Mouse (Mus musculus) CH12.LX (cell line): ENCODE results near the gene Erbb2. TPM values are rescaled to one million over a fixed set of nuclear protein-coding genes. Genes with fewer than 3 reads are reported as not detected.

ENCODE experiments used
- DNase-seq: peaks from one replicate; pipeline ENCODE4 v3.0.0-alpha.2; 2013; ENCODE audit errors: extremely low read depth
- H3K27ac ChIP-seq: 2 replicates; pipeline ENCODE4 v1.5.1; 2012; ENCODE audit warnings: low read depth, mild to moderate bottlenecking, control low read depth, moderate library complexity; ENCODE audit not compliant: insufficient read depth
- H3K27me3 ChIP-seq: replicated peaks from 2 replicates; pipeline ENCODE3; 2012; ENCODE audit warnings: inconsistent platforms
- H3K36me3 ChIP-seq, 2 experiments: replicated peaks in 1 of 2; 2 replicates each; pipeline versions ENCODE3 to v1.6.1; 2012; ENCODE audit warnings: inconsistent platforms in 1 of 2, low read length in 1 of 2, mild to moderate bottlenecking in 1 of 2, mixed read lengths in 1 of 2, moderate library complexity in 1 of 2; ENCODE audit not compliant: control insufficient read depth in 1 of 2, insufficient read depth in 1 of 2
- H3K4me1 ChIP-seq, 2 experiments: 2 replicates each; pipeline ENCODE4 v1.6.1; 2012; ENCODE audit warnings: inconsistent platforms in 1 of 2, moderate library complexity in 1 of 2; ENCODE audit not compliant: insufficient read depth in 2 of 2, control insufficient read depth in 1 of 2
- H3K4me2 ChIP-seq: 2 replicates; pipeline ENCODE4 v1.6.1; 2012; ENCODE audit warnings: low read depth, mild to moderate bottlenecking, control low read depth; ENCODE audit not compliant: poor library complexity, insufficient read depth, severe bottlenecking
- H3K4me3 ChIP-seq, 3 experiments: fragments of 150-350 bp in 1 of 3; sonication (generic) in 1 of 3; replicated peaks in 1 of 3; 2 replicates each; pipeline versions ENCODE3 to v1.5.1; 2011 to 2012; ENCODE audit warnings: low read depth in 2 of 3, low read length in 2 of 3, mild to moderate bottlenecking in 2 of 3, moderate library complexity in 2 of 3, control low read depth in 1 of 3, improper control_type of control experiment in 1 of 3, inconsistent platforms in 1 of 3, mixed read lengths in 1 of 3; ENCODE audit not compliant: poor library complexity in 1 of 3
- H3K79me2 ChIP-seq: replicated peaks from 2 replicates; pipeline ENCODE4 v1.6.1; 2012; ENCODE audit warnings: mild to moderate bottlenecking, moderate library complexity; ENCODE audit not compliant: control insufficient read depth, poor library complexity, insufficient read depth, severe bottlenecking; ENCODE audit errors: extremely low read depth
- H3K9ac ChIP-seq: 2 replicates; pipeline ENCODE4 v1.6.1; 2012; ENCODE audit warnings: low read depth, mild to moderate bottlenecking, control low read depth, moderate library complexity; ENCODE audit not compliant: insufficient read depth
- H3K9me3 ChIP-seq: replicated peaks from 2 replicates; pipeline ENCODE3; 2012; ENCODE audit warnings: low read length, inconsistent platforms, mixed read lengths
- BHLHE40 ChIP-seq: IDR thresholded peaks from 2 replicates; pipeline ENCODE4 v1.6.1; 2011; ENCODE audit warnings: mild to moderate bottlenecking, low read depth, low read length, improper control_type of control experiment
- CHD1 ChIP-seq: IDR thresholded peaks from 2 replicates; pipeline ENCODE4 v1.6.1; 2012; ENCODE audit warnings: low read depth, low read length, improper control_type of control experiment, inconsistent platforms
- CHD2 ChIP-seq: IDR thresholded peaks from 2 replicates; pipeline ENCODE4 v1.6.1; 2011; ENCODE audit warnings: low read length, improper control_type of control experiment
- CTCF ChIP-seq, 2 experiments: IDR thresholded peaks in 1 of 2; conservative IDR thresholded peaks in 1 of 2; 2 replicates each; pipeline ENCODE4 v1.5.1; 2011 to 2012; ENCODE audit warnings: low read depth in 2 of 2, low read length in 2 of 2, improper control_type of control experiment in 1 of 2, inconsistent platforms in 1 of 2, mild to moderate bottlenecking in 1 of 2, moderate library complexity in 1 of 2
- E2F4 ChIP-seq: IDR thresholded peaks from 2 replicates; pipeline ENCODE4 v1.6.1; 2011; ENCODE audit warnings: low read depth, low read length, improper control_type of control experiment; ENCODE audit not compliant: insufficient replicate concordance
- ELF1 ChIP-seq: IDR thresholded peaks from 2 replicates; pipeline ENCODE4 v1.6.1; 2014; ENCODE audit warnings: low read depth, mild to moderate bottlenecking, inconsistent platforms, low read length, improper control_type of control experiment
- EP300 ChIP-seq: IDR thresholded peaks from 2 replicates; pipeline ENCODE4 v1.6.1; 2011; ENCODE audit warnings: low read length, improper control_type of control experiment
- GABPA ChIP-seq: IDR thresholded peaks from 2 replicates; pipeline ENCODE4 v1.6.1; 2012; ENCODE audit warnings: low read depth, low read length, improper control_type of control experiment, inconsistent platforms; ENCODE audit not compliant: insufficient replicate concordance
- HCFC1 ChIP-seq: IDR thresholded peaks from 2 replicates; pipeline ENCODE4 v1.6.1; 2012; ENCODE audit warnings: low read depth, mild to moderate bottlenecking, inconsistent platforms, low read length, improper control_type of control experiment
- IRF4 ChIP-seq: IDR thresholded peaks from 2 replicates; pipeline ENCODE4 v1.6.1; 2014; ENCODE audit warnings: low read depth, mild to moderate bottlenecking, inconsistent platforms, low read length, improper control_type of control experiment
- JUN ChIP-seq: IDR thresholded peaks from 2 replicates; pipeline ENCODE4 v1.6.1; 2011; ENCODE audit warnings: low read depth, mild to moderate bottlenecking, low read length, improper control_type of control experiment, moderate library complexity; ENCODE audit not compliant: insufficient read depth
- JUND ChIP-seq: conservative IDR thresholded peaks from 2 replicates; pipeline ENCODE4 v1.6.1; 2011; ENCODE audit warnings: low read depth, low read length, improper control_type of control experiment
- KAT2A ChIP-seq: IDR thresholded peaks from 2 replicates; pipeline ENCODE4 v1.6.1; 2012; ENCODE audit warnings: low read length, improper control_type of control experiment, inconsistent platforms; ENCODE audit not compliant: insufficient replicate concordance
- MAFK ChIP-seq: IDR thresholded peaks from 2 replicates; pipeline ENCODE4 v1.6.1; 2011; ENCODE audit warnings: low read length, improper control_type of control experiment; ENCODE audit not compliant: insufficient replicate concordance
- MAX ChIP-seq: IDR thresholded peaks from 2 replicates; pipeline ENCODE4 v1.6.1; 2011; ENCODE audit warnings: low read length, improper control_type of control experiment
- MAZ ChIP-seq: IDR thresholded peaks from 2 replicates; pipeline ENCODE4 v1.6.1; 2012; ENCODE audit warnings: low read depth, mild to moderate bottlenecking, inconsistent platforms, low read length, improper control_type of control experiment, moderate library complexity
- MEF2A ChIP-seq: IDR thresholded peaks from 2 replicates; pipeline ENCODE4 v1.6.1; 2014; ENCODE audit warnings: low read depth, mild to moderate bottlenecking, inconsistent platforms, low read length, improper control_type of control experiment, borderline replicate concordance
- MXI1 ChIP-seq: IDR thresholded peaks from 2 replicates; pipeline ENCODE4 v1.6.1; 2011; ENCODE audit warnings: mild to moderate bottlenecking, low read depth, low read length, improper control_type of control experiment
- MYC ChIP-seq: IDR thresholded peaks from 2 replicates; pipeline ENCODE4 v1.6.1; 2011; ENCODE audit warnings: low read depth, mild to moderate bottlenecking, improper control_type of control experiment, low read length
- PAX5 ChIP-seq: IDR thresholded peaks from 2 replicates; pipeline ENCODE4 v1.6.1; 2012; ENCODE audit warnings: low read length, inconsistent platforms, mixed read lengths
- RAD21 ChIP-seq: IDR thresholded peaks from 2 replicates; pipeline ENCODE4 v1.6.1; 2011; ENCODE audit warnings: low read depth, mild to moderate bottlenecking, low read length, improper control_type of control experiment, moderate library complexity
- RCOR1 ChIP-seq: conservative IDR thresholded peaks from 2 replicates; pipeline ENCODE4 v1.6.1; 2012; ENCODE audit warnings: low read depth, mild to moderate bottlenecking, inconsistent platforms, low read length, improper control_type of control experiment
- SIN3A ChIP-seq: IDR thresholded peaks from 2 replicates; pipeline ENCODE4 v1.6.1; 2012; ENCODE audit warnings: low read length, improper control_type of control experiment, inconsistent platforms
- TBP ChIP-seq: conservative IDR thresholded peaks from 2 replicates; pipeline ENCODE4 v1.6.1; 2011; ENCODE audit warnings: low read depth, low read length, improper control_type of control experiment
- UBTF ChIP-seq: IDR thresholded peaks from 2 replicates; pipeline ENCODE4 v1.6.1; 2012; ENCODE audit warnings: low read depth, mild to moderate bottlenecking, inconsistent platforms, low read length, improper control_type of control experiment, moderate library complexity
- USF1 ChIP-seq: IDR thresholded peaks from 2 replicates; pipeline ENCODE4 v1.6.1; 2014; ENCODE audit warnings: low read depth, mild to moderate bottlenecking, inconsistent platforms, low read length, improper control_type of control experiment
- ZC3H11A ChIP-seq: IDR thresholded peaks from 2 replicates; pipeline ENCODE4 v1.6.1; 2012; ENCODE audit warnings: low read depth, mild to moderate bottlenecking, inconsistent platforms, low read length, improper control_type of control experiment
- ZKSCAN1 ChIP-seq: IDR thresholded peaks from 2 replicates; pipeline ENCODE4 v1.6.1; 2012; ENCODE audit warnings: low read depth, inconsistent platforms, low read length, improper control_type of control experiment, borderline replicate concordance
- ZMIZ1 ChIP-seq: IDR thresholded peaks from 2 replicates; pipeline ENCODE4 v1.6.1; 2012; ENCODE audit warnings: low read depth, mild to moderate bottlenecking, inconsistent platforms, low read length, improper control_type of control experiment
- ZNF384 ChIP-seq: IDR thresholded peaks from 2 replicates; pipeline ENCODE4 v1.6.1; 2012; ENCODE audit warnings: low read depth, low read length, improper control_type of control experiment, inconsistent platforms
- dilution Hi-C: fragments of 300-500 bp; cut with MboI; formaldehyde crosslinking; loops from 2 replicates; pipeline ENCODE4 v1.14.3; 2020; ENCODE audit warnings: low sequenced_read_pairs; ENCODE audit not compliant: extremely low pct_unique_long_range_greater_than_20kb, extremely low pct_ligation_motif_present
- in situ Hi-C: fragments of 300-500 bp; cut with MboI; formaldehyde crosslinking; loops from 3 replicates; pipeline ENCODE4 v1.14.3; 2019; ENCODE audit warnings: low sequenced_read_pairs, low pct_ligation_motif_present, low pct_unique_long_range_greater_than_20kb, mixed read lengths
- polyA plus RNA-seq: library from polyadenylated mRNA; unstranded; fragments of >175 nt; gene quantifications from 2 replicates; pipeline ENCODE4 v1.2.1, GENCODE M21; 2012; ENCODE audit warnings: low read depth; ENCODE audit not compliant: insufficient read length
- total RNA-seq, 2 experiments: library from RNA; depleted of rRNA; stranded (reverse); fragments of 300-350 nt in 1 of 2; fragments of >200 nt in 1 of 2; gene quantifications; 2 replicates each; pipeline ENCODE4 v1.2.3; 2012 to 2014

Erbb2 gene
- total and polyA plus RNA-seq, 3 experiments = 0.06 to 0.17 TPM; not detected in 1

DNA sequence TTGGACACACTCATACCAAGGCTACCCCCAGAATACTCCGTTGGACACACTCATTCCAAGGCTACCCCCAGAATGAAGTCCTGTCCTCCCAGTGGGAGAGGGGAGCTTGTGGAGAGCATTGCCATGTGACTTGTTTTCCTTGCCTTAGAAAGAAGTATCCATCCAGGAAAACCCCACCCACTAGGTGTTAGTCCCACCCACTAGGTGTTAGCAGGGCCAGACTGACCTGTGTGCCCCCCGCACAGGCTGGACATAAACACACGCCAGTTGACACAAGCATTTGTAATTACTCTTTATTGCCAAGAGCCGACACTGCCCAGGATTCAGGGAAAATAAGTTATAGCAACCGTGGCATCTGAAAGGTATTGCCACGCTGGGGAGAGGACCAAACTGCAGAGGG, 25.2 kb downstream of the Erbb2 start:
- no peak overlapping the region for H3K9ac ChIP-seq
- peaks cover 4 to 21% of the 10 kb centered on the region in 2 experiments for H3K36me3 ChIP-seq
- no peak overlapping the region for H3K27ac ChIP-seq
- H3K4me1 ChIP-seq = peaks cover 0 to 10% of the 10 kb centered on the region in 2 experiments; a peak in 3 of 4 replicates
- DNase-seq = no peak
- peak overlapping the region; percentile 50; the same call in 1 of the 2 replicates for H3K4me2 ChIP-seq
- H3K27me3 ChIP-seq = no peaks in the 10 kb centered on the region
- no peaks in the 10 kb centered on the region for H3K79me2 ChIP-seq
- in situ Hi-C loops (no loop called here), dilution Hi-C loops (no loop called here)
- TF ChIP-seq USF1 = no peak
- TF ChIP-seq PAX5 = no peak
- TF ChIP-seq GABPA = no peak
- TF ChIP-seq MAZ = no peak
- no peak for TF ChIP-seq HCFC1
- TF ChIP-seq CHD1 = no peak
- no peak for TF ChIP-seq KAT2A
- TF ChIP-seq ZKSCAN1 = no peak
- no peak for TF ChIP-seq MEF2A
- no peak for TF ChIP-seq SIN3A
- TF ChIP-seq BHLHE40 = no peak
- TF ChIP-seq IRF4 = no peak
- no peak for TF ChIP-seq MXI1
- TF ChIP-seq MAFK = no peak
- TF ChIP-seq UBTF = no peak
- no peak overlapping the region for H3K4me3 ChIP-seq
- H3K9me3 ChIP-seq = peaks cover 2% of the 10 kb centered on the region

DNA sequence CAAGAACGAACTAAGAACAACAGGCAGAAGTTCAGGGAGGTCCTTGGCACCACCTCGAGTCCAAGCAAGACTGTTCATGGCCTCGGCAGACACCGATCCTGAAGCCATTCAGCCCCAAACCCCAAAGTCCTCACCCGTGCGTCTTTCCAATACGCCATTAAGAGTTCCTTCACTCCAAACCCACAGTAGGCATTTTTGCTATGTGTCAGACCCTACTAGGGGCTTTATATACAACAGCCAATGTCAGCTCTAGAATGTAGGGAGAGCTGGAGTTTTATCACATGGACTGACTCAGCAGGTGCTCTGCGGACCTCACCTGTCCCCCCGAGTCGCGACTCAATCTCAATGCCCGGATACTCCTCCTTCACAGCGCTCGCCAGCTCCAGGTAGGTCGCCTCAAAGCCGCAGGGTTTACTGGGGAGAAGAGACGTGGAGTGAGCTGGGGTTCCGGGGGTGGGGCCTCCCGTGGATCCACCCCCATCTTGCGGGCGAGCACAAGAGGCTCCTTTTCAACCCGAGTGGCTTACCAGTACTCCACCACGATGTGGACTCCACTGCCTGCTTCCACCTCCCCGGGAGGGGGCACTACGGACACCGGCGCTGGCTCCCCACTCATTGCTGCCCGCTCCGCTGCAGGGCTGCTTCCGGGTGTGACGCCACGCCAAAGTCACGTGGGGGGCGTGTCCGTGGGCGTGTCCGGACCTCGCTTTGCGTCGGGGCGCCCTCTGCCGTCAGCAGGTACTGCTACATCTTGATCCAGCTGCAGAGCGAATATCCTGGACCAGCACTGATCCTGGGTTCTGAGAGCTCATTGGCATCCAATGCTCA, 26.3 kb downstream of the Erbb2 start, which contains the start of gene Mien1:
TSS of gene Mien1 (minus strand) at position 661 of the 828 bp plus-strand sequence.
- H3K9me3 ChIP-seq = peaks cover 2% of the 10 kb centered on the region
- H3K79me2 ChIP-seq = no peaks in the 10 kb centered on the region
- in situ Hi-C loops = no loop called here
- no peak within 1 kb of the TSS for H3K27ac ChIP-seq
- H3K4me2 ChIP-seq = peak within 1 kb of the TSS; percentile 50
- dilution Hi-C loops = no loop called here
- peaks cover 0 to 10% of the 10 kb centered on the region in 2 experiments; a peak in 3 of 4 replicates for H3K4me1 ChIP-seq
- peaks cover 4 to 21% of the 10 kb centered on the region in 2 experiments for H3K36me3 ChIP-seq
- peak within 1 kb of the TSS; percentile 62 to 84 (median 67) for H3K4me3 ChIP-seq
- peak; percentile 95 for DNase-seq
- peak within 1 kb of the TSS; percentile 45 for H3K9ac ChIP-seq
- H3K27me3 ChIP-seq = no peaks in the 10 kb centered on the region
- peak; percentile 99 for TF ChIP-seq MAX
- TF ChIP-seq JUND = no peak
- 0 out of 2 replicates have a peak, but pooled peaks have one; percentile 62 for TF ChIP-seq RCOR1
- TF ChIP-seq RAD21 = peak; percentile 54
- peak; percentile 53; the same call in 1 of the 2 replicates for TF ChIP-seq MYC
- TF ChIP-seq EP300 = no peak
- 0 out of 2 replicates have a peak, but pooled peaks have one; percentile 48 for TF ChIP-seq KAT2A
- TF ChIP-seq E2F4 = no peak
- TF ChIP-seq JUN = peak; percentile 29; the same call in 1 of the 2 replicates
- TF ChIP-seq TBP = 0 out of 2 replicates have a peak, but pooled peaks have one; percentile 16
- peak; percentile 99 for TF ChIP-seq BHLHE40
- TF ChIP-seq ZNF384 = peak; percentile 67
- TF ChIP-seq ELF1 = peak; percentile 100
- no peak for TF ChIP-seq ZKSCAN1
- TF ChIP-seq CTCF (conservative IDR thresholded peaks at IDR 0.05 in 1 of 2, IDR thresholded peaks at IDR 0.05 in 1 of 2; ENCODE audit: low read depth in 2 of 2, low read length in 2 of 2) = peak; percentile 54 to 96; a peak in 2 of 4 replicates
- TF ChIP-seq CHD2 = no peak
- peak; percentile 74; the same call in 1 of the 2 replicates for TF ChIP-seq IRF4
- TF ChIP-seq MAFK = no peak
- peak; percentile 85 for TF ChIP-seq MXI1
- TF ChIP-seq ZMIZ1 = peak; percentile 71
- peak; percentile 82 for TF ChIP-seq HCFC1
- TF ChIP-seq ZC3H11A = no peak
- peak; percentile 95 for TF ChIP-seq MAZ
